Mouse (Mus musculus) testis, adult 2 months (tissue): ENCODE data around the gene Ppp2r5e.

Source experiments
- CTCF ChIP-seq: fragments of 200-500 bp; IDR thresholded peaks from 2 replicates; pipeline ENCODE4 v1.5.1; 2012; ENCODE audit warnings: low read depth, mild to moderate bottlenecking, inconsistent platforms, low read length, moderate library complexity; ENCODE audit not compliant: control insufficient read depth, insufficient read depth, insufficient replicate concordance
- POLR2A ChIP-seq: fragments of 200-500 bp; IDR thresholded peaks from 2 replicates; pipeline ENCODE4 v1.6.1; 2012; ENCODE audit warnings: low read depth, mild to moderate bottlenecking, inconsistent platforms, low read length, moderate library complexity; ENCODE audit not compliant: control insufficient read depth

GRCm38 (mm10) chr12:75467127-75467526 is 128.9 kb downstream of the Ppp2r5e start:
- TF ChIP-seq CTCF (no peak), POLR2A (no peak)
